Mouse (Mus musculus) midbrain, embryonic 16.5 days (tissue): ENCODE data around the gene Gm17651. TPM values are rescaled to one million over a fixed set of nuclear protein-coding genes. Genes with fewer than 3 reads are reported as not detected.

Experiments
- ATAC-seq: fragments of 200-750 bp; cut with Nextera tagmentation; 2 replicates; pipeline ENCODE4 v1.8.0; 2017; ENCODE audit warnings: moderate TSS enrichment
- H3K27ac ChIP-seq: fragments of 300-500 bp; sonication (generic); 2 replicates; pipeline ENCODE4 v1.5.1; 2014; ENCODE audit warnings: mild to moderate bottlenecking, low read length, mixed read lengths
- H3K27me3 ChIP-seq: fragments of 300-500 bp; sonication (generic); 2 replicates; pipeline ENCODE4 v1.6.1; 2014; ENCODE audit warnings: low read depth, low read length, mixed read lengths; ENCODE audit not compliant: control insufficient read depth, insufficient read depth
- H3K36me3 ChIP-seq: fragments of 300-500 bp; sonication (generic); 2 replicates; pipeline ENCODE4 v1.6.1; 2014; ENCODE audit warnings: mild to moderate bottlenecking, low read length, moderate library complexity, mixed read lengths; ENCODE audit not compliant: control insufficient read depth, insufficient read depth
- H3K4me1 ChIP-seq: fragments of 300-500 bp; sonication (generic); 2 replicates; pipeline ENCODE4 v1.6.1; 2014; ENCODE audit warnings: mild to moderate bottlenecking, low read length, mixed read lengths; ENCODE audit not compliant: control insufficient read depth, insufficient read depth
- H3K4me2 ChIP-seq: fragments of 300-500 bp; sonication (generic); 2 replicates; pipeline ENCODE4 v1.6.1; 2014; ENCODE audit warnings: mild to moderate bottlenecking, low read length, mixed read lengths
- H3K4me3 ChIP-seq: fragments of 300-500 bp; sonication (generic); 2 replicates; pipeline ENCODE4 v1.5.1; 2014; ENCODE audit warnings: low read depth, mild to moderate bottlenecking, low read length, moderate library complexity, mixed read lengths
- H3K9ac ChIP-seq: fragments of 300-500 bp; sonication (generic); 2 replicates; pipeline ENCODE4 v1.6.1; 2014; ENCODE audit warnings: low read depth, low read length, mixed read lengths
- H3K9me3 ChIP-seq: fragments of 300-500 bp; sonication (generic); replicated peaks from 2 replicates; pipeline ENCODE4 v1.6.1; 2014; ENCODE audit warnings: mild to moderate bottlenecking, low read length, mixed read lengths; ENCODE audit not compliant: control insufficient read depth, poor library complexity, severe bottlenecking
- WGBS: fragments of 180-500 bp; shearing (Covaris S2); extraction: QIAGEN DNeasy Blood & Tissue Kit; methylation state at CpG from one replicate; pipeline ENCODE4 v1.1.7; 2014; 5-methylcytosine and 5-hydroxymethylcytosine counted together
- polyA plus RNA-seq: library from polyadenylated mRNA; unstranded; fragments of >200 nt; fragmentation: Nextera tagmentation; extraction: Ambion mirVana; gene quantifications from 2 replicates; pipeline ENCODE4 v1.2.1, GENCODE M21; 2015

The Gm17651 gene
- polyA plus RNA-seq, 1 experiment from 2014 or later, result not detected

- ATAC-seq, result no peak
- Histone ChIP-seq H3K4me3 (no peak overlapping the region), H3K9me3 (no peaks in the 10 kb centered on the region), H3K27me3 (no peaks in the 10 kb centered on the region), H3K27ac (no peak overlapping the region), H3K4me1 (no peaks in the 10 kb centered on the region), H3K9ac (no peak overlapping the region), H3K36me3 (no peaks in the 10 kb centered on the region), H3K4me2 (no peak overlapping the region)
- 80% methylated on average over 3 of the region's 3 CpGs for WGBS
Observed at GRCm38 (mm10) chr3:97649022-97649421, 25.5 kb downstream of the Gm17651 start.

GRCm38 (mm10) chr3:97648518-97648917, 26.0 kb downstream of the Gm17651 start:
- H3K4me2 ChIP-seq, result no peak overlapping the region
- H3K36me3 ChIP-seq, result no peaks in the 10 kb centered on the region
- no peak overlapping the region for H3K9ac ChIP-seq
- no peaks in the 10 kb centered on the region for H3K9me3 ChIP-seq
- ATAC-seq, result no peak
- no peaks in the 10 kb centered on the region for H3K27me3 ChIP-seq
- H3K27ac ChIP-seq, result no peak overlapping the region
- no peak overlapping the region for H3K4me3 ChIP-seq
- H3K4me1 ChIP-seq, result no peaks in the 10 kb centered on the region
- 32% methylated on average over 1 of the region's 1 CpGs for WGBS

GRCm38 (mm10) chr3:97642001-97642400, 32.5 kb downstream of the Gm17651 start:
- H3K4me2 ChIP-seq, result no peak overlapping the region
- no peaks in the 10 kb centered on the region for H3K9me3 ChIP-seq
- H3K4me3 ChIP-seq, result no peak overlapping the region
- H3K36me3 ChIP-seq, result no peaks in the 10 kb centered on the region
- H3K9ac ChIP-seq, result no peak overlapping the region
- H3K4me1 ChIP-seq, result no peaks in the 10 kb centered on the region
- H3K27ac ChIP-seq, result no peak overlapping the region
- no peaks in the 10 kb centered on the region for H3K27me3 ChIP-seq
- ATAC-seq, result no peak
- WGBS, result 85% methylated on average over 9 of the region's 9 CpGs

- 89% methylated on average over 4 of the region's 4 CpGs for WGBS
- ATAC-seq, result no peak
- no peak overlapping the region for H3K4me2 ChIP-seq
Observed at GRCm38 (mm10) chr3:97641396-97641795, 33.1 kb downstream of the Gm17651 start.

GRCm38 (mm10) chr3:97634288-97634761, 40.2 kb downstream of the Gm17651 start:
- no peak for ATAC-seq
- 82% methylated on average over 3 of the region's 3 CpGs for WGBS
- no peak overlapping the region for H3K4me3 ChIP-seq

More at GRCm38 (mm10) chr3:97641396-97641795, 33.1 kb downstream of the Gm17651 start:
- Histone ChIP-seq H3K4me3 (no peak overlapping the region), H3K27ac (no peak overlapping the region), H3K9me3 (no peaks in the 10 kb centered on the region), H3K9ac (no peak overlapping the region), H3K4me1 (no peaks in the 10 kb centered on the region), H3K27me3 (no peaks in the 10 kb centered on the region), H3K36me3 (no peaks in the 10 kb centered on the region)

GRCm38 (mm10) chr3:97633456-97633855, 41.0 kb downstream of the Gm17651 start:
- Histone ChIP-seq H3K4me1 (no peaks in the 10 kb centered on the region), H3K27me3 (no peaks in the 10 kb centered on the region), H3K27ac (no peak overlapping the region), H3K4me2 (no peak overlapping the region), H3K9ac (no peak overlapping the region), H3K4me3 (no peak overlapping the region), H3K9me3 (no peaks in the 10 kb centered on the region), H3K36me3 (no peaks in the 10 kb centered on the region)
- ATAC-seq, result no peak
- WGBS, result 83% methylated on average over 4 of the region's 4 CpGs

More at GRCm38 (mm10) chr3:97634288-97634761, 40.2 kb downstream of the Gm17651 start:
- no peaks in the 10 kb centered on the region for H3K36me3 ChIP-seq
- H3K27ac ChIP-seq, result no peak overlapping the region
- H3K27me3 ChIP-seq, result no peaks in the 10 kb centered on the region
- no peaks in the 10 kb centered on the region for H3K9me3 ChIP-seq
- H3K9ac ChIP-seq, result no peak overlapping the region
- no peaks in the 10 kb centered on the region for H3K4me1 ChIP-seq
- no peak overlapping the region for H3K4me2 ChIP-seq

GRCm38 (mm10) chr3:97631258-97631860, 43.1 kb downstream of the Gm17651 start:
- WGBS, result 92% methylated on average over 8 of the region's 8 CpGs
- Histone ChIP-seq H3K4me1 (no peaks in the 10 kb centered on the region), H3K36me3 (no peaks in the 10 kb centered on the region), H3K9me3 (no peaks in the 10 kb centered on the region), H3K9ac (no peak overlapping the region), H3K27me3 (no peaks in the 10 kb centered on the region), H3K4me3 (no peak overlapping the region), H3K27ac (no peak overlapping the region), H3K4me2 (no peak overlapping the region)
- ATAC-seq, result no peak

GRCm38 (mm10) chr3:97630746-97631145, 43.7 kb downstream of the Gm17651 start:
- H3K4me1 ChIP-seq, result no peaks in the 10 kb centered on the region
- H3K27me3 ChIP-seq, result no peaks in the 10 kb centered on the region
- no peak overlapping the region for H3K4me2 ChIP-seq
- no peak overlapping the region for H3K9ac ChIP-seq
- WGBS, result 94% methylated on average over 4 of the region's 4 CpGs
- no peak for ATAC-seq
- no peaks in the 10 kb centered on the region for H3K9me3 ChIP-seq
- H3K4me3 ChIP-seq, result no peak overlapping the region
- H3K27ac ChIP-seq, result no peak overlapping the region
- H3K36me3 ChIP-seq, result no peaks in the 10 kb centered on the region

- H3K27ac ChIP-seq, result no peak overlapping the region
- H3K9ac ChIP-seq, result no peak overlapping the region
- no peak overlapping the region for H3K4me2 ChIP-seq
- H3K4me3 ChIP-seq, result no peak overlapping the region
- H3K9me3 ChIP-seq, result no peaks in the 10 kb centered on the region
- H3K36me3 ChIP-seq, result no peaks in the 10 kb centered on the region
- WGBS, result 88% methylated on average over 4 of the region's 4 CpGs
- ATAC-seq, result no peak
- no peaks in the 10 kb centered on the region for H3K4me1 ChIP-seq
- no peaks in the 10 kb centered on the region for H3K27me3 ChIP-seq
Observed at GRCm38 (mm10) chr3:97629941-97630340, 44.6 kb downstream of the Gm17651 start.
